Mouse (Mus musculus): ENCODE results near the gene Cd27. TPM values are rescaled to one million over a fixed set of nuclear protein-coding genes. Genes with fewer than 3 reads are reported as not detected.
A peak's percentile ranks its signal among the peaks of the same experiment; 100 is the strongest.
"Not testable (repeated sequence)": the region's sequence is repeated elsewhere in the genome, so short reads cannot be mapped to it uniquely, and the experiment has no call there.

Gene Cd27
- total RNA-seq (2021) = not detected
- long read RNA-seq, experiment 1, partial matches to known transcripts = 0 of 7 reads
- long read RNA-seq, experiment 1, other reads (novel, unspliced or antisense) = 7 of 7 reads
- long read RNA-seq, experiment 2, partial matches to known transcripts = 0 of 7 reads
- long read RNA-seq, experiment 2, other reads (novel, unspliced or antisense) = 7 of 7 reads

GRCm38 (mm10) chr6:125236782-125237181 is at the start of gene Cd27:
TSS of gene Cd27 (minus strand) at chr6:125237010.
- no peak for TF ChIP-seq CTCF (conservative IDR thresholded peaks at IDR 0.05)
- DNase-seq (ENCODE audit: low spot score in 2 of 2) = no peak
- H3K27ac ChIP-seq = no peak within 1 kb of the TSS
- no peak within 1 kb of the TSS for H3K4me3 ChIP-seq

- no peak within 1 kb of the TSS for H3K4me3 ChIP-seq
- no peak for TF ChIP-seq CTCF (conservative IDR thresholded peaks at IDR 0.05)
- H3K27ac ChIP-seq = peak within 1 kb of the TSS; percentile 84
- no peak for DNase-seq (ENCODE audit: low spot score in 2 of 2)
Observed at GRCm38 (mm10) chr6:125285890-125286289, 49.1 kb upstream of the Cd27 start, which contains the start of gene Tuba3a. TSS of gene Tuba3a (minus strand) at chr6:125286042.

- TF ChIP-seq CTCF (conservative IDR thresholded peaks at IDR 0.05) = no peak
- no peak for DNase-seq (ENCODE audit: low spot score in 2 of 2)
- Histone ChIP-seq H3K4me3 (no peak overlapping the region), H3K27ac (no peak overlapping the region)
Observed at GRCm38 (mm10) chr6:125284751-125285150, 47.9 kb upstream of the Cd27 start.

- Histone ChIP-seq H3K4me3 (no peak overlapping the region), H3K27ac (no peak overlapping the region)
- no peak for TF ChIP-seq CTCF (conservative IDR thresholded peaks at IDR 0.05)
- no peak for DNase-seq (ENCODE audit: low spot score in 2 of 2)
Observed at GRCm38 (mm10) chr6:125284250-125284649, 47.4 kb upstream of the Cd27 start.

GRCm38 (mm10) chr6:125282721-125283120 is 45.9 kb upstream of the Cd27 start:
- H3K4me3 ChIP-seq; DNase-seq (ENCODE audit: low spot score in 2 of 2); H3K27ac ChIP-seq: not testable (repeated sequence)

GRCm38 (mm10) chr6:125279729-125280128 is 42.9 kb upstream of the Cd27 start:
- no peak for DNase-seq (ENCODE audit: low spot score in 2 of 2)
- TF ChIP-seq CTCF (conservative IDR thresholded peaks at IDR 0.05) = no peak
- Histone ChIP-seq H3K27ac (no peak overlapping the region), H3K4me3 (no peak overlapping the region)

- no peak overlapping the region for H3K27ac ChIP-seq
- no peak overlapping the region for H3K4me3 ChIP-seq
- peak; percentile 68 for TF ChIP-seq CTCF (conservative IDR thresholded peaks at IDR 0.05)
- peak in 1 of 2 experiments; percentile 37 for DNase-seq (ENCODE audit: low spot score in 2 of 2)
Observed at GRCm38 (mm10) chr6:125274841-125275563, 38.2 kb upstream of the Cd27 start.

GRCm38 (mm10) chr6:125272228-125272785 is 35.5 kb upstream of the Cd27 start:
- H3K4me3 ChIP-seq = no peak overlapping the region
- no peak for TF ChIP-seq CTCF (conservative IDR thresholded peaks at IDR 0.05)
- H3K27ac ChIP-seq = peak overlapping the region; percentile 77; the same call in 1 of the 2 replicates
- no peak for DNase-seq (ENCODE audit: low spot score in 2 of 2)

- peak; percentile 92 for TF ChIP-seq CTCF (conservative IDR thresholded peaks at IDR 0.05)
- peak overlapping the region; percentile 39 for H3K4me3 ChIP-seq
- H3K27ac ChIP-seq = peak overlapping the region; percentile 77
- peak; percentile 90 to 96 for DNase-seq (ENCODE audit: low spot score in 2 of 2)
Observed at GRCm38 (mm10) chr6:125271455-125272227, 34.8 kb upstream of the Cd27 start.

- Histone ChIP-seq H3K4me3 (no peak overlapping the region), H3K27ac (no peak overlapping the region)
- no peak for TF ChIP-seq CTCF (conservative IDR thresholded peaks at IDR 0.05)
- DNase-seq (ENCODE audit: low spot score in 2 of 2) = no peak
Observed at GRCm38 (mm10) chr6:125268799-125269198, 32.0 kb upstream of the Cd27 start.

GRCm38 (mm10) chr6:125267469-125267868 is 30.7 kb upstream of the Cd27 start:
- no peak for TF ChIP-seq CTCF (conservative IDR thresholded peaks at IDR 0.05)
- Histone ChIP-seq H3K27ac (no peak overlapping the region), H3K4me3 (no peak overlapping the region)
- no peak for DNase-seq (ENCODE audit: low spot score in 2 of 2)

- not testable (repeated sequence) for DNase-seq (ENCODE audit: low spot score in 2 of 2); H3K27ac ChIP-seq; H3K4me3 ChIP-seq
- peak; percentile 54 for TF ChIP-seq CTCF (conservative IDR thresholded peaks at IDR 0.05)
Observed at GRCm38 (mm10) chr6:125266600-125266999, 29.8 kb upstream of the Cd27 start.

- no peak for TF ChIP-seq CTCF (conservative IDR thresholded peaks at IDR 0.05)
- no peak overlapping the region for H3K27ac ChIP-seq
- H3K4me3 ChIP-seq = no peak overlapping the region
- no peak for DNase-seq (ENCODE audit: low spot score in 2 of 2)
Observed at GRCm38 (mm10) chr6:125266091-125266490, 29.3 kb upstream of the Cd27 start.
